Mouse (Mus musculus) embryonic facial prominence, embryonic 14.5 days (tissue): ENCODE measurements at regions not wholly inside any gene's neighbourhood (a gene's known extent, or its start where the extent isn't known, plus 50 kb on each side); places are given as distances from the start of the nearest gene placed in this dataset.

ENCODE experiments used
- ATAC-seq: fragments of 200-750 bp; cut with Nextera tagmentation; 2 replicates; pipeline ENCODE4 v1.8.0; 2017; ENCODE audit warnings: low read depth, moderate number of reproducible peaks, moderate TSS enrichment
- DNase-seq: peaks from one replicate; pipeline ENCODE4 v3.0.0-alpha.2; 2015; ENCODE audit warnings: low spot score
- H3K27ac ChIP-seq: fragments of 300-500 bp; sonication (generic); replicated peaks from 2 replicates; pipeline ENCODE4 v1.5.1; 2014; ENCODE audit warnings: low read depth, mild to moderate bottlenecking, low read length, moderate library complexity
- H3K27me3 ChIP-seq: fragments of 300-500 bp; sonication (generic); replicated peaks from 2 replicates; pipeline ENCODE4 v1.6.1; 2014; ENCODE audit warnings: low read length; ENCODE audit not compliant: control insufficient read depth, insufficient read depth
- H3K36me3 ChIP-seq: fragments of 300-500 bp; sonication (generic); 2 replicates; pipeline ENCODE4 v1.6.1; 2014; ENCODE audit warnings: low read length, mixed read lengths; ENCODE audit not compliant: control insufficient read depth, insufficient read depth
- H3K4me1 ChIP-seq: fragments of 300-500 bp; sonication (generic); 2 replicates; pipeline ENCODE4 v1.6.1; 2014; ENCODE audit warnings: antibody characterized with exemption, low read length; ENCODE audit not compliant: control insufficient read depth, insufficient read depth
- H3K4me2 ChIP-seq: fragments of 300-500 bp; sonication (generic); 2 replicates; pipeline ENCODE4 v1.6.1; 2014; ENCODE audit warnings: low read depth, mild to moderate bottlenecking, low read length, moderate library complexity, mixed read lengths
- H3K4me3 ChIP-seq: fragments of 300-500 bp; sonication (generic); 2 replicates; pipeline ENCODE4 v1.5.1; 2014; ENCODE audit warnings: low read depth, mild to moderate bottlenecking, low read length
- H3K9ac ChIP-seq: fragments of 300-500 bp; sonication (generic); 2 replicates; pipeline ENCODE4 v1.6.1; 2014; ENCODE audit warnings: low read depth, mild to moderate bottlenecking, low read length, moderate library complexity, mixed read lengths
- H3K9me3 ChIP-seq: fragments of 300-500 bp; sonication (generic); 2 replicates; pipeline ENCODE4 v1.6.1; 2016; ENCODE audit warnings: low read length; ENCODE audit not compliant: control insufficient read depth
- WGBS: fragments of 180-500 bp; shearing (Covaris S2); extraction: QIAGEN DNeasy Blood & Tissue Kit; methylation state at CpG from one replicate; pipeline ENCODE4 v1.1.7; 2014; 5-methylcytosine and 5-hydroxymethylcytosine counted together

- WGBS = 100% methylated on average over 2 of the region's 2 CpGs
- no peak overlapping the region for H3K9ac ChIP-seq
- H3K4me3 ChIP-seq = no peak overlapping the region
- DNase-seq (no peak), ATAC-seq (no peak)
- no peaks in the 10 kb centered on the region for H3K4me1 ChIP-seq
- H3K27me3 ChIP-seq = no peaks in the 10 kb centered on the region
- no peaks in the 10 kb centered on the region for H3K9me3 ChIP-seq
- H3K27ac ChIP-seq = no peak overlapping the region
- no peak overlapping the region for H3K4me2 ChIP-seq
- no peaks in the 10 kb centered on the region for H3K36me3 ChIP-seq
Measured at GRCm38 (mm10) chr5:17280951-17281350, 92.0 kb upstream of the Speer4f2 start.

GRCm38 (mm10) chr5:17289028-17289427 is 84.0 kb upstream of the Speer4f2 start:
- H3K27me3 ChIP-seq = no peaks in the 10 kb centered on the region
- no peak overlapping the region for H3K27ac ChIP-seq
- H3K9ac ChIP-seq = no peak overlapping the region
- H3K36me3 ChIP-seq = no peaks in the 10 kb centered on the region
- H3K9me3 ChIP-seq = no peaks in the 10 kb centered on the region
- WGBS = 54% methylated on average over 1 of the region's 1 CpGs
- DNase-seq (no peak), ATAC-seq (no peak)
- H3K4me3 ChIP-seq = no peak overlapping the region
- H3K4me1 ChIP-seq = no peaks in the 10 kb centered on the region
- no peak overlapping the region for H3K4me2 ChIP-seq

GRCm38 (mm10) chr5:17292559-17292958 is 80.4 kb upstream of the Speer4f2 start:
- H3K27me3 ChIP-seq = no peaks in the 10 kb centered on the region
- DNase-seq = no peak
- H3K36me3 ChIP-seq = no peaks in the 10 kb centered on the region
- ATAC-seq = no peak
- no peak overlapping the region for H3K4me2 ChIP-seq
- 34% methylated on average over 2 of the region's 2 CpGs for WGBS
- H3K9me3 ChIP-seq = no peaks in the 10 kb centered on the region
- H3K4me1 ChIP-seq = no peaks in the 10 kb centered on the region
- H3K4me3 ChIP-seq = no peak overlapping the region
- H3K9ac ChIP-seq = no peak overlapping the region
- H3K27ac ChIP-seq = no peak overlapping the region

- Histone ChIP-seq H3K9ac (no peak overlapping the region), H3K9me3 (no peaks in the 10 kb centered on the region), H3K27me3 (no peaks in the 10 kb centered on the region), H3K27ac (no peak overlapping the region), H3K4me2 (no peak overlapping the region), H3K36me3 (no peaks in the 10 kb centered on the region), H3K4me1 (no peaks in the 10 kb centered on the region), H3K4me3 (no peak overlapping the region)
- WGBS = 45% methylated on average over 4 of the region's 4 CpGs
- DNase-seq (peak; percentile 33), ATAC-seq (peak; percentile 37; the same call in 1 of the 2 replicates)
Measured at GRCm38 (mm10) chr5:17296571-17297035, 76.4 kb upstream of the Speer4f2 start.

GRCm38 (mm10) chr5:17299846-17300245 is 73.1 kb upstream of the Speer4f2 start:
- no peak overlapping the region for H3K9ac ChIP-seq
- no peaks in the 10 kb centered on the region for H3K4me1 ChIP-seq
- DNase-seq (no peak), ATAC-seq (no peak)
- no peak overlapping the region for H3K27ac ChIP-seq
- H3K4me2 ChIP-seq = no peak overlapping the region
- H3K9me3 ChIP-seq = no peaks in the 10 kb centered on the region
- H3K27me3 ChIP-seq = no peaks in the 10 kb centered on the region
- H3K36me3 ChIP-seq = no peaks in the 10 kb centered on the region
- no peak overlapping the region for H3K4me3 ChIP-seq

- H3K36me3 ChIP-seq = no peaks in the 10 kb centered on the region
- H3K4me2 ChIP-seq = no peak overlapping the region
- ATAC-seq = no peak
- no peak for DNase-seq
- H3K27ac ChIP-seq = no peak overlapping the region
- no peak overlapping the region for H3K9ac ChIP-seq
- H3K4me1 ChIP-seq = no peaks in the 10 kb centered on the region
- no peaks in the 10 kb centered on the region for H3K27me3 ChIP-seq
- H3K9me3 ChIP-seq = no peaks in the 10 kb centered on the region
- no peak overlapping the region for H3K4me3 ChIP-seq
Measured at GRCm38 (mm10) chr5:17321501-17321900, 51.5 kb upstream of the Speer4f2 start.
